ENCODE assay signal across 8 mouse cellular contexts in the genomic region with DNA sequence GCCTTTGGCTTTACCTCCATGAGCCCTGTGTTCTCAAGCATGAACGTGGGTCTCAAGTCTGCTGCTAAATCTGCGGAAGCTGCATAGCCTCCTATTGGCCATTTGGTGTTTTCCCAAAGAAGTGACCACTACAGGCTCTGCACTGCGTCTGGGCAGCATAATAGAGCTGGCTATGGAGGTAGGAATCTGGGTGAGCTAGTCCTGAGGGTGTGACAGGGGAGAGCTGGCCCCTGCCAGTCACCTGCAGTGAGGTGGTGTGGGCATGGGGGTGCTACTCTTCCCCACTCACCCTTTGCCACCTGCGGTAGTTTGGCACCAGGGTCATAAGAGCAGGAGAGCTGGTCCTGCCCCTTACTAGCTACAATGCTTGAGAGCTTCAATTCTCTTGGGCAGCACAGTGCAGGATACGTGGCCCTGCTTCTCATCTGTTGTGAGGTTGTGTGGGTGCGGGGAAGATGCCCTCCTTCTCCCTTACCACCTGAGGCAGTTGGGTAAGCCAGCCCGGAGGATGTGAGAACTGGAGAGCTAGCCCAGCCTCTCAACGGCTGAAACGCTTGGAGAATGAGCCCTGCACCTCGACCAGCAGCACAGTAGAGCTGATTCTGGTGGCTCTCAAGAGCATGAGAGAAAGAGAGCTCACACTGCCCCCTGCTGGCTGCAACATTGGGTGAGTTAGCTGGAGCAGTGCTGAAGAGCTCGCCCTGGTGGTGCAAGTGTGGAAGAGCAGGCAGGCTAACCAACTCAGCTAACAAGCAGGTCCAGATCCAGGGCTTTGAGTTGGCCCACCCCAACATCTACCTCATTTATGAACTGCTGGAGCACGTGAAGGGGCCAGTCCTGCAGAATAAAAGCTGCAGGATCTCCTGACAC. TPM values are rescaled to one million over a fixed set of nuclear protein-coding genes. Genes with fewer than 3 reads are reported as not detected.
DNase-seq lines count a peak whose midpoint lies in the region.

No protein-coding gene starts in this region.

- peak; percentile 94 for DNase-seq in ZHBTc4 (ENCODE audit: low read depth, low spot score)
- DNase-seq in cerebellum, postnatal 25 days = peak; percentile 64 to 82
- DNase-seq in gastrocnemius, adult 18-20 months (ENCODE audit: low spot score) = peak; percentile 74
- peak; percentile 68 for DNase-seq in hindlimb bud, embryonic 11.5 days (ENCODE audit: extremely low spot score, low read depth, low spot score)
- peak; percentile 86 to 92 for DNase-seq in left cerebral cortex, adult 18-20 months (ENCODE audit: low spot score in 2 of 2)
- peak; percentile 79 to 80 for DNase-seq in right cerebral cortex, postnatal 36 days (ENCODE audit: low spot score in 2 of 2)
- peak; percentile 57 to 89 for DNase-seq in urinary bladder, postnatal 4 days (ENCODE audit: low spot score in 2 of 2)

- no peaks in the 10 kb centered on the region for H3K9me3 ChIP-seq in megakaryocyte, embryonic 14.5 days

- H3K36me3 ChIP-seq in megakaryocyte, embryonic 14.5 days (replicated peaks; ENCODE audit: low read length) = no peaks in the 10 kb centered on the region

- H3K27me3 ChIP-seq in megakaryocyte, embryonic 14.5 days (replicated peaks) = peaks cover 3% of the 10 kb centered on the region

- H3K4me3 ChIP-seq in megakaryocyte, embryonic 14.5 days (replicated peaks) = peak overlapping the region; percentile 1

- peaks cover 5% of the 10 kb centered on the region; the same call in 1 of the 2 replicates for H3K4me1 ChIP-seq in megakaryocyte, embryonic 14.5 days

RNA-seq across cellular contexts. Expression of a gene that starts 14.3 kb away (rescaled TPM):
- not detected for total RNA-seq in gastrocnemius, adult 18-20 months (2021)
- total RNA-seq in left cerebral cortex, adult 18-20 months (2021) = 1 to 10 TPM in 1 of 2 experiments, not detected in 1; 1.6 TPM
- polyA plus RNA-seq in megakaryocyte, embryonic 14.5 days (2012; ENCODE audit: insufficient read depth, low replicate concordance) = 33.8 TPM in 1 of 2 replicates, not detected in the other

RNA-seq across cellular contexts. Expression of a gene that starts 16.9 kb away (rescaled TPM):
- total RNA-seq in gastrocnemius, adult 18-20 months (2021) = not detected
- total RNA-seq in left cerebral cortex, adult 18-20 months (2021) = not detected
- polyA plus RNA-seq in megakaryocyte, embryonic 14.5 days (2012; ENCODE audit: insufficient read depth, low replicate concordance) = not detected in 2 replicates

RNA-seq across cellular contexts. Expression of a gene that starts 41.0 kb away (rescaled TPM):
- total RNA-seq in gastrocnemius, adult 18-20 months (2021) = not detected
- total RNA-seq in left cerebral cortex, adult 18-20 months (2021) = 1 to 10 TPM in 1 of 2 experiments, not detected in 1; 2.6 TPM
- 2.9 TPM in 1 of 2 replicates, not detected in the other for polyA plus RNA-seq in megakaryocyte, embryonic 14.5 days (2012; ENCODE audit: insufficient read depth, low replicate concordance)

RNA-seq across cellular contexts. Expression of a gene that starts 56.0 kb away (rescaled TPM):
- total RNA-seq in gastrocnemius, adult 18-20 months (2021) = not detected
- 1 to 10 TPM; 1.0 to 1.1 TPM for total RNA-seq in left cerebral cortex, adult 18-20 months (2021)
- not detected in 2 replicates for polyA plus RNA-seq in megakaryocyte, embryonic 14.5 days (2012; ENCODE audit: insufficient read depth, low replicate concordance)

Comparison
In these comparisons a context has a peak if more than half of its experiments do, and no peak if none do; other contexts are left out.
1. Peak in every context shown above with its lines: DNase-seq and H3K4me3 ChIP-seq.